ENCODE assay signal across 8 mouse cellular contexts in the genomic region with DNA sequence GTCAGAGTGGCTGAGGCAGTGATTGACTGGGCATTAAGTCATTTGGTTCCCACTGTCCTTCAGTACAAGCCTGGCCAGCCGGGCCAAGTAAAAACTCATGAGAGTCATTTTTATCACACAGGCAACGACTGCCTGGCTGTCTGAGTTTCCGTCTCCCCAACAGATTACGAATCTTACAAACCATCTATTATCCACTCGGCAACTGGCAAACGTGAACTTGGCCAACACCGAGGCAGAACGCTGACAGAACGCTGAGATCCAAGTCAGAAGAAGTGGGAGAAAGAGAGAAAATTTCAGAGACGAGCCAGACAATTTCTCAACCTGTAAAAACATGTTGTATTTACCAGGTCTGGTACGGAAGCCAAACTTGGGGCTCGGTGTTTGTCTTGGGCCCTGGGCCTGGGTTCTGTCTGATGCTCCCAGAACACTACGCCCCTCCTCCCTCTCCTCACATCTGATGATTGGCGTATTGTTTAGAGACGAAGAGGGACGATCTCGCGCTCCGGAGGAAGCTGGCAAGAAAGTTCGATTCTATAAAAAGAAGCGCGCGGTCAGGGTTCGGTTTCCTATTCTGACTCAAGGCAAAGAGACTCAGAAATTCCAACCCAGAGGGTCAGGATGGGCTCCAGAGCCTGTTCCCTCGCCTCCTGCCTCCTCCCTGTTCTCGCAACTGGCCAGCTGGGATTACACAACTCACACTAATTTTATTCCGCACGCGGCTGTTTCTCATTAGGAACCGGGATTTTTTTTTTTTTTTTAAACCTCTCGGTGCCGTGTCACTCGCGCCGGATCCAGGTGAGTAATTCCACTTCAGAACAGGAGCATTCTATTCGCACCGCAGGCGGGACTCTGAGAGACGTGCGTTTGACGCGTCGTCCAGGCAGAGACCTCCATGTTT. TPM values are rescaled to one million over a fixed set of nuclear protein-coding genes. Genes with fewer than 3 reads are reported as not detected.
DNase-seq lines count a peak whose midpoint lies in the region; ATAC-seq lines count a peak whose summit lies in the region.

No protein-coding gene starts in this region.

- no peaks in the 10 kb centered on the region for H3K36me3 ChIP-seq in intestine, embryonic 15.5 days

- WGBS in intestine, embryonic 15.5 days: 2% methylated on average over 43 of the region's 43 CpGs

- H3K9me3 ChIP-seq in intestine, embryonic 15.5 days: no peaks in the 10 kb centered on the region

- peak overlapping the region; percentile 32 for H3K4me3 ChIP-seq in intestine, embryonic 15.5 days (replicated peaks)

- peaks cover 30% of the 10 kb centered on the region for H3K4me1 ChIP-seq in intestine, embryonic 15.5 days (replicated peaks)

- H3K27ac ChIP-seq in intestine, embryonic 15.5 days: peak overlapping the region; percentile 63

- H3K27me3 ChIP-seq in intestine, embryonic 15.5 days (replicated peaks): no peaks in the 10 kb centered on the region

- H3K4me2 ChIP-seq in intestine, embryonic 15.5 days (replicated peaks): peak overlapping the region; percentile 67

- peak; percentile 4 for DNase-seq in cerebellum, adult 11 months
- peak; percentile 52 for DNase-seq in embryo, embryonic 9.5 days (ENCODE audit: extremely low spot score)
- DNase-seq in gonadal fat pad, adult 2 months (ENCODE audit: low read depth): peak; percentile 54
- DNase-seq in left cerebral cortex, postnatal 10 days (ENCODE audit: extremely low spot score in 1 of 2, low spot score in 2 of 2): peak; percentile 55 to 64
- peak; percentile 43 for DNase-seq in right cerebral cortex, postnatal 14 days

- H3K9ac ChIP-seq in intestine, embryonic 15.5 days: peak overlapping the region; percentile 24

- no peak; the same call in 1 of the 2 replicates for ATAC-seq in cerebellum, adult (ENCODE audit: insufficient number of reproducible peaks, low FRiP score, low TSS enrichment)
- ATAC-seq in intestine, embryonic 15.5 days: peak; percentile 35; the same call in 1 of the 2 replicates
- peak; percentile 49 for ATAC-seq in megakaryocyte, adult 5-6 weeks (ENCODE audit: poor library complexity, severe bottlenecking)

- intact Hi-C loops in left cerebral cortex, postnatal 10 days (cut with DNase I): no loop called here

RNA-seq across cellular contexts. Expression of gene Med13l, which starts 46.6 kb away (rescaled TPM):
- polyA plus RNA-seq in gonadal fat pad, adult 2 months (2012; rRNA removed): 12.8 and 20.0 TPM in 2 replicates
- 9.7 and 10.0 TPM in 2 replicates for polyA plus RNA-seq in intestine, embryonic 15.5 days (2015; fragmentation: Nextera tagmentation; extraction: Ambion mirVana)
- total RNA-seq in left cerebral cortex, postnatal 10 days (2021): 10 to 100 TPM; 72.0 to 76.1 TPM
- 25.6 and 30.7 TPM in 2 replicates for total RNA-seq in megakaryocyte, adult 5-6 weeks (2015)
- total RNA-seq in megakaryocyte, adult 5-6 weeks (2017): 21.5 and 31.8 TPM in 2 replicates

Comparison
In these comparisons a context has a peak if more than half of its experiments do, and no peak if none do; other contexts are left out.
1. DNase-seq: peak in every context shown above with its lines; median percentile 60 in left cerebral cortex, postnatal 10 days; 54 in gonadal fat pad, adult 2 months; 52 in embryo, embryonic 9.5 days; 43 in right cerebral cortex, postnatal 14 days; 4 in cerebellum, adult 11 months.